ENCODE assay signal across 8 mouse cellular contexts in the genomic region with DNA sequence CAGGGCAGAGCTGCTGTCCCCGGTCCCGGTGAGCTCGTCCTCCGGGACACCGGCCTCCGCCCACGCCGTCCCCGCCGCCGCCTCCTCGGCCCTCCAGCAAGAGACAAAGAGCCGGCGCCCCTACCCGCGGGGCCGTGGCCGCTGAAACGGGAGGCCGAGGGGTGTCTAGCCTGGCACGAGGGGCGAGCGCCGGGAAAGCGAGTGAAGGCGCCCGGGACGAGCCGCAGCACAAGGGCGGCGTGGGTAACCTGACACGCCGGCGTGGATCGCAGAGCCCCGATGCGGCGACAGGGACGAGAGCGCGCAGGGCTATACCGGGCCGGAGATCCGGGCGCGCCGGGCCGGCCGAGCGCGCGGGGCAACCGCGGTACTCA. TPM values are rescaled to one million over a fixed set of nuclear protein-coding genes. Genes with fewer than 3 reads are reported as not detected.
A peak's percentile ranks its signal among the peaks of the same experiment; 100 is the strongest.
DNase-seq lines count a peak whose midpoint lies in the region; ATAC-seq and TF ChIP-seq lines count a peak whose summit lies in the region.

No protein-coding gene starts in this region.

- H3ac ChIP-seq in C2C12 (ENCODE audit: control insufficient read depth, insufficient read length, low read depth), result peak overlapping the region; percentile 87

- peak overlapping the region; percentile 93 for H3K4me2 ChIP-seq in embryonic facial prominence, embryonic 14.5 days (ENCODE audit: low read depth, low read length)
- peak overlapping the region; percentile 86 for H3K4me2 ChIP-seq in lung, embryonic 16.5 days (ENCODE audit: low read depth, low read length)

- H3K9me3 ChIP-seq in embryonic facial prominence, embryonic 14.5 days (ENCODE audit: control insufficient read depth, low read length), result no peaks in the 10 kb centered on the region
- H3K9me3 ChIP-seq in heart, embryonic 10.5 days, result no peaks in the 10 kb centered on the region
- H3K9me3 ChIP-seq in lung, embryonic 16.5 days (ENCODE audit: control insufficient read depth, low read length), result no peaks in the 10 kb centered on the region

- H3K27ac ChIP-seq in embryonic facial prominence, embryonic 14.5 days (replicated peaks; ENCODE audit: low read depth, low read length), result peak overlapping the region; percentile 99
- peak overlapping the region; percentile 97 for H3K27ac ChIP-seq in heart, embryonic 10.5 days
- H3K27ac ChIP-seq in lung, embryonic 16.5 days (ENCODE audit: low read length), result peak overlapping the region; percentile 97

- 0% methylated on average over 8 of the region's 54 CpGs for WGBS in embryonic facial prominence, embryonic 14.5 days
- WGBS in heart, embryonic 10.5 days, result under 1% methylated on average over 54 of the region's 54 CpGs
- WGBS in lung, embryonic 16.5 days, result 0% methylated on average over 44 of the region's 54 CpGs

- H3K79me3 ChIP-seq in C2C12 (ENCODE audit: low read depth), result peaks cover 48% of the 10 kb centered on the region

- H3K27me3 ChIP-seq in C2C12 (ENCODE audit: control insufficient read depth, insufficient read depth, insufficient read length), result no peaks in the 10 kb centered on the region
- H3K27me3 ChIP-seq in embryonic facial prominence, embryonic 14.5 days (replicated peaks; ENCODE audit: control insufficient read depth, insufficient read depth, low read length), result no peaks in the 10 kb centered on the region
- no peaks in the 10 kb centered on the region for H3K27me3 ChIP-seq in heart, embryonic 10.5 days (ENCODE audit: insufficient read depth, poor library complexity, severe bottlenecking)
- H3K27me3 ChIP-seq in lung, embryonic 16.5 days (ENCODE audit: control insufficient read depth, insufficient read depth, low read depth, low read length), result no peaks in the 10 kb centered on the region

- ATAC-seq in embryonic facial prominence, embryonic 14.5 days (ENCODE audit: low read depth), result peak; percentile 27
- ATAC-seq in lung, embryonic 16.5 days (ENCODE audit: low read depth), result peak; percentile 11

- peaks cover 24% of the 10 kb centered on the region for H3K4me1 ChIP-seq in embryonic facial prominence, embryonic 14.5 days (ENCODE audit: control insufficient read depth, insufficient read depth, low read length)
- peaks cover 53% of the 10 kb centered on the region for H3K4me1 ChIP-seq in heart, embryonic 10.5 days
- peaks cover 39% of the 10 kb centered on the region for H3K4me1 ChIP-seq in lung, embryonic 16.5 days (replicated peaks; ENCODE audit: control insufficient read depth, insufficient read depth, low read length)

- H3K9ac ChIP-seq in embryonic facial prominence, embryonic 14.5 days (ENCODE audit: low read depth, low read length), result peak overlapping the region; percentile 94
- peak overlapping the region; percentile 93 for H3K9ac ChIP-seq in lung, embryonic 16.5 days (ENCODE audit: low read length)

- H3K4me3 ChIP-seq in C2C12 (ENCODE audit: insufficient read depth, poor library complexity, severe bottlenecking), result peak overlapping the region; percentile 92
- H3K4me3 ChIP-seq in embryonic facial prominence, embryonic 14.5 days (ENCODE audit: low read depth, low read length), result peak overlapping the region; percentile 90
- H3K4me3 ChIP-seq in heart, embryonic 10.5 days, result peak overlapping the region; percentile 93
- peak overlapping the region; percentile 88 for H3K4me3 ChIP-seq in lung, embryonic 16.5 days (ENCODE audit: low read length)

- peak; percentile 77 for DNase-seq in adrenal gland, adult 2 months
- peak; percentile 46 for DNase-seq in embryonic facial prominence, embryonic 14.5 days (ENCODE audit: low spot score)
- DNase-seq in heart, embryonic 10.5 days (ENCODE audit: low spot score), result peak; percentile 79
- peak; percentile 74 for DNase-seq in kidney, postnatal 10 days
- DNase-seq in ovary, postnatal 36 days (ENCODE audit: low spot score), result peak; percentile 57
- peak; percentile 61 for DNase-seq in urinary bladder, adult 2 months (ENCODE audit: low spot score)

- TF ChIP-seq CTCF in C2C12 (IDR thresholded peaks at IDR 0.05; ENCODE audit: control insufficient read depth, insufficient read depth, insufficient read length), result no peak

- no peaks in the 10 kb centered on the region for H3K36me3 ChIP-seq in C2C12 (ENCODE audit: control insufficient read depth, insufficient read depth)
- no peaks in the 10 kb centered on the region for H3K36me3 ChIP-seq in embryonic facial prominence, embryonic 14.5 days (ENCODE audit: control insufficient read depth, insufficient read depth, low read length)
- no peaks in the 10 kb centered on the region for H3K36me3 ChIP-seq in heart, embryonic 10.5 days
- H3K36me3 ChIP-seq in lung, embryonic 16.5 days (ENCODE audit: control insufficient read depth, insufficient read depth, low read length), result no peaks in the 10 kb centered on the region

- H3K79me2 ChIP-seq in C2C12 (ENCODE audit: control insufficient read depth, insufficient read depth), result peaks cover 56% of the 10 kb centered on the region

TF ChIP-seq in C2C12, 6 proteins besides CTCF, POLR2A, EP300 and RAD21:
- TF ChIP-seq CEBPB (IDR thresholded peaks at IDR 0.05; ENCODE audit: low read depth) (no peak), USF1 (IDR thresholded peaks at IDR 0.05; ENCODE audit: low read depth) (no peak)

RNA-seq across cellular contexts. Expression of a gene that starts 0.7 kb away (rescaled TPM):
- 26.2 TPM for polyA plus RNA-seq in C2C12 (2012; fragmentation: generic; extraction: Trizol)
- total RNA-seq in adrenal gland, adult 2 months (2021), result 10 to 100 TPM; 44.5 to 62.9 TPM
- polyA plus RNA-seq in adrenal gland, adult 2 months (2012; rRNA removed), result 32.9 and 37.0 TPM in 2 replicates
- polyA plus RNA-seq in embryonic facial prominence, embryonic 14.5 days (2014; fragmentation: Nextera tagmentation; extraction: Ambion mirVana), result 60.8 and 68.2 TPM in 2 replicates
- polyA plus RNA-seq in heart, embryonic 10.5 days (2016; fragmentation: Nextera tagmentation; extraction: Ambion mirVana), result 12.7 and 22.7 TPM in 2 replicates
- 16.4 and 18.3 TPM in 2 replicates for polyA plus RNA-seq in lung, embryonic 16.5 days (2015; fragmentation: Nextera tagmentation; extraction: Ambion mirVana)
- polyA plus RNA-seq in urinary bladder, adult 2 months (2012; rRNA removed), result 71.0 and 82.0 TPM in 2 replicates

Comparison
In these comparisons a context has a peak if more than half of its experiments do, and no peak if none do; other contexts are left out.
1. Peak in every context shown above with its lines: DNase-seq, ATAC-seq, H3K4me3 ChIP-seq and H3K27ac ChIP-seq.